Mouse (Mus musculus) heart, adult 2 months (tissue): Measurements from ENCODE around the gene Zfp541. TPM values are rescaled to one million over a fixed set of nuclear protein-coding genes. Genes with fewer than 3 reads are reported as not detected.
A peak's percentile ranks its signal among the peaks of the same experiment; 100 is the strongest.

Experiments
- DNase-seq, 2 experiments: peaks; one replicate each; pipeline ENCODE4 v3.0.0; 2021
- H3K27ac ChIP-seq: fragments of 200-600 bp; 2 replicates; pipeline ENCODE4 v1.8.1; 2022
- H3K27me3 ChIP-seq: fragments of 200-500 bp; 2 replicates; pipeline ENCODE4 v1.6.1; 2012; ENCODE audit warnings: mild to moderate bottlenecking, low read length, inconsistent platforms, mixed read lengths; ENCODE audit not compliant: control insufficient read depth, insufficient read depth
- H3K36me3 ChIP-seq: fragments of 200-500 bp; 2 replicates; pipeline ENCODE4 v1.6.1; 2012; ENCODE audit warnings: low read length, inconsistent platforms; ENCODE audit not compliant: control insufficient read depth, insufficient read depth
- H3K4me1 ChIP-seq: fragments of 200-500 bp; 2 replicates; pipeline ENCODE4 v1.6.1; 2011; ENCODE audit warnings: low read length; ENCODE audit not compliant: control insufficient read depth, insufficient read depth
- H3K4me3 ChIP-seq: fragments of 200-600 bp; 2 replicates; pipeline ENCODE4 v1.8.1; 2022
- H3K79me2 ChIP-seq: fragments of 200-500 bp; replicated peaks from 2 replicates; pipeline ENCODE4 v1.6.1; 2012; ENCODE audit warnings: mild to moderate bottlenecking, inconsistent platforms, low read length, moderate library complexity, mixed read lengths; ENCODE audit not compliant: control insufficient read depth, insufficient read depth
- H3K9ac ChIP-seq: fragments of 200-500 bp; 2 replicates; pipeline ENCODE4 v1.6.1; 2012; ENCODE audit warnings: low read depth, mild to moderate bottlenecking, control low read depth, inconsistent platforms, low read length, mixed read lengths
- CTCF ChIP-seq: fragments of 200-600 bp; IDR thresholded peaks from 2 replicates; pipeline ENCODE4 v1.8.1; 2022; ENCODE audit warnings: antibody characterized with exemption, mild to moderate bottlenecking, moderate library complexity
- EP300 ChIP-seq: fragments of 200-500 bp; IDR thresholded peaks from 2 replicates; pipeline ENCODE4 v1.6.1; 2011; ENCODE audit warnings: low read depth, low read length, control low read depth; ENCODE audit not compliant: insufficient read depth
- POLR2A ChIP-seq: fragments of 200-500 bp; IDR thresholded peaks from 2 replicates; pipeline ENCODE4 v1.6.1; 2011; ENCODE audit warnings: mild to moderate bottlenecking, low read depth, low read length, control low read depth; ENCODE audit not compliant: insufficient read depth
- WGBS: fragments of 180-500 bp; shearing (Covaris S2); methylation state at CpG from one replicate; pipeline ENCODE4 v1.1.7; 2018; 5-methylcytosine and 5-hydroxymethylcytosine counted together
- intact Hi-C: fragments of 180-260 bp; cut with DNase I; formaldehyde crosslinking; loops from one replicate; pipeline ENCODE4 v1.15.1; 2025
- polyA plus RNA-seq: library from polyadenylated mRNA; depleted of rRNA; stranded (reverse); fragments of >200 nt; gene quantifications from 2 replicates; pipeline ENCODE4 v1.2.3, GENCODE M21; 2012
- total RNA-seq, 2 experiments: library from RNA; stranded (reverse); gene quantifications; 2 replicates each; pipeline ENCODE4 v1.2.3; 2021

Gene Zfp541
- total and polyA plus RNA-seq, 3 experiments: 0.02 TPM; not detected in 2

GRCm38 (mm10) chr7:16079947-16080346, 18.3 kb downstream of the Zfp541 start:
- Histone ChIP-seq H3K9ac (no peak overlapping the region), H3K4me1 (no peaks in the 10 kb centered on the region), H3K79me2 (no peaks in the 10 kb centered on the region), H3K27me3 (no peaks in the 10 kb centered on the region; the same call in 1 of the 2 replicates), H3K27ac (no peak overlapping the region), H3K36me3 (no peaks in the 10 kb centered on the region), H3K4me3 (no peak overlapping the region)
- TF ChIP-seq POLR2A: no peak
- no peak for TF ChIP-seq CTCF
- intact Hi-C loops: no loop called here
- 67% methylated on average over 1 of the region's 1 CpGs for WGBS
- DNase-seq: no peak

- Histone ChIP-seq H3K79me2 (no peaks in the 10 kb centered on the region), H3K4me1 (no peaks in the 10 kb centered on the region), H3K36me3 (no peaks in the 10 kb centered on the region), H3K9ac (no peak overlapping the region), H3K4me3 (no peak overlapping the region), H3K27ac (no peak overlapping the region), H3K27me3 (no peaks in the 10 kb centered on the region; the same call in 1 of the 2 replicates)
- WGBS: 63% methylated on average over 4 of the region's 4 CpGs
- intact Hi-C loops: no loop called here
- TF ChIP-seq POLR2A (no peak), CTCF (no peak), EP300 (no peak)
- no peak for DNase-seq
Observed at GRCm38 (mm10) chr7:16080581-16080980, 19.0 kb downstream of the Zfp541 start.

GRCm38 (mm10) chr7:16083361-16083760, 21.7 kb downstream of the Zfp541 start:
- Histone ChIP-seq H3K36me3 (no peaks in the 10 kb centered on the region), H3K79me2 (no peaks in the 10 kb centered on the region), H3K27me3 (no peaks in the 10 kb centered on the region; the same call in 1 of the 2 replicates), H3K4me1 (no peaks in the 10 kb centered on the region), H3K27ac (no peak overlapping the region), H3K9ac (no peak overlapping the region), H3K4me3 (no peak overlapping the region)
- no peak for TF ChIP-seq POLR2A
- 49% methylated on average over 4 of the region's 4 CpGs for whole genome bisulfite sequencing
- intact Hi-C loops: no loop called here
- no peak for DNase-seq

GRCm38 (mm10) chr7:16087587-16087986, 26.0 kb downstream of the Zfp541 start:
- no peak overlapping the region for H3K9ac ChIP-seq
- H3K27ac ChIP-seq: no peak overlapping the region
- no peaks in the 10 kb centered on the region for H3K36me3 ChIP-seq
- H3K4me1 ChIP-seq: no peaks in the 10 kb centered on the region
- WGBS: 66% methylated on average over 2 of the region's 2 CpGs
- no peak for DNase-seq
- H3K79me2 ChIP-seq: no peaks in the 10 kb centered on the region
- no peak overlapping the region for H3K4me3 ChIP-seq
- intact Hi-C loops: no loop called here
- H3K27me3 ChIP-seq: no peaks in the 10 kb centered on the region
- TF ChIP-seq POLR2A (no peak), CTCF (no peak), EP300 (no peak)

- WGBS: 54% methylated on average over 3 of the region's 3 CpGs
- H3K27ac ChIP-seq: no peak overlapping the region
Observed at GRCm38 (mm10) chr7:16094592-16094991, 33.0 kb downstream of the Zfp541 start.

GRCm38 (mm10) chr7:16098021-16099017, 36.7 kb downstream of the Zfp541 start, which contains the start of gene Napa:
TSS of gene Napa (plus strand) at chr7:16098458.
- Histone ChIP-seq H3K27ac (peak within 1 kb of the TSS; percentile 95), H3K4me3 (peak within 1 kb of the TSS; percentile 87), H3K79me2 (peaks cover 3% of the 10 kb centered on the region), H3K36me3 (no peaks in the 10 kb centered on the region), H3K4me1 (peaks cover 7% of the 10 kb centered on the region), H3K9ac (peak within 1 kb of the TSS; percentile 89), H3K27me3 (no peaks in the 10 kb centered on the region)
- DNase-seq: peak; percentile 97 to 99
- WGBS: under 1% methylated on average over 68 of the region's 68 CpGs
- TF ChIP-seq POLR2A: peak; percentile 97
- TF ChIP-seq CTCF: peak; percentile 89
- peak; percentile 87; the same call in 1 of the 2 replicates for TF ChIP-seq EP300
- intact Hi-C loops: loop anchor here (1.0 to 5.0 kb wide), 4 partner anchors 21 to 176 kb away; partner anchors contain the start of genes Kptn and Selenow

More at GRCm38 (mm10) chr7:16094592-16094991, 33.0 kb downstream of the Zfp541 start:
- Histone ChIP-seq H3K9ac (no peak overlapping the region), H3K79me2 (peaks cover 3% of the 10 kb centered on the region; the same call in 1 of the 2 replicates), H3K27me3 (no peaks in the 10 kb centered on the region), H3K4me1 (no peaks in the 10 kb centered on the region; the same call in none of the 2 replicates), H3K36me3 (no peaks in the 10 kb centered on the region), H3K4me3 (no peak overlapping the region)
- TF ChIP-seq EP300 (no peak), POLR2A (no peak), CTCF (no peak)
- intact Hi-C loops: no loop called here
- no peak for DNase-seq
